Mouse (Mus musculus) kidney, postnatal 36 days (tissue): ENCODE measurements at regions not wholly inside any gene's neighbourhood (a gene's known extent, or its start where the extent isn't known, plus 50 kb on each side); places are given as distances from the start of the nearest gene placed in this dataset.

ENCODE experiments used
- DNase-seq, 2 experiments: peaks; one replicate each; pipeline ENCODE4 v3.0.0; 2021 to 2022; ENCODE audit warnings: mixed read lengths in 2 of 2

DNA sequence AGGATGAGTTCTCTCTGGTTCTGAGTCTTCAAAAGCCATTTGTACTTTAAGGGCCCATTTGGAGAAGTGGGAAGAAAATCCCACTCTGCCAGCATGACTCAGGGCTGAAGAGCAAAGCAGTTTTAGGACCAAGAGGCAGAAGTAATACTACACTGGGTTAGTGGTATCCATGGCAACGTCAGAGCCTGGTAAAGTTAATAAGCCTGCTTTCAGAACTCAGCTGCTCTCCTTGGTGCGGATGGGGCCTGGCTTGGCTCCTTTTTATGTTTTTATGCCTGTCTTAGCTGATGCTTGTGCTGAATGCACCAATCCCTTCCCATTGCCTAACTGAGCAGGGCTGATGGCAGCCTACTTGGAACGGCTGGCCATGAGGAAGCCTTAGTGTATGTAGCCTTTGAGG, 306.7 kb downstream of the Abcc12 start:
- DNase-seq, result no peak

DNA sequence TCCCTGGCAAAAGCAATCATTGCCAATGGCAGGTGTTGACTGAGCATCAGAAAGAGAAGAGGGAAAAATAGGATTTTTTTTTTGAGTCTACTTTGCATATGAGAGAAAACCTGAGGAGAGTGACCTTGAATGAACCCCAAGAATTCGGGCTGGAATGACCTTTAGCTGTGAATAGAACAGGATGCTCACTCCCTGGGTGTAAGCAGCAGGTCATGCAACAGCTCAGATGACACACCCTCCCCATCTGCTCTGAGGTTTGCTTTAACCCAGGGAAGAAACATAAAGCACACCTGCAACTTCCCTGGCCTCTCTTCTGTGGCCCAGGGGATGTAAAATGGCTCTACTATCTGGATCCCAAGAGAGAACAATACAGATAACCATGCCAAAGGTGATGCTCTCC, 307.9 kb downstream of the Abcc12 start:
- no peak for DNase-seq

GRCm38 (mm10) chr8:86271477-86271876, 309.0 kb downstream of the Abcc12 start:
- no peak for DNase-seq

GRCm38 (mm10) chr8:86258011-86258410, 322.5 kb downstream of the Abcc12 start:
- no peak for DNase-seq

- DNase-seq, result no peak
Measured at GRCm38 (mm10) chr8:86255431-86255830, 325.1 kb downstream of the Abcc12 start.

- DNase-seq, result no peak
Measured at GRCm38 (mm10) chr8:86254680-86255079, 325.8 kb downstream of the Abcc12 start.

DNA sequence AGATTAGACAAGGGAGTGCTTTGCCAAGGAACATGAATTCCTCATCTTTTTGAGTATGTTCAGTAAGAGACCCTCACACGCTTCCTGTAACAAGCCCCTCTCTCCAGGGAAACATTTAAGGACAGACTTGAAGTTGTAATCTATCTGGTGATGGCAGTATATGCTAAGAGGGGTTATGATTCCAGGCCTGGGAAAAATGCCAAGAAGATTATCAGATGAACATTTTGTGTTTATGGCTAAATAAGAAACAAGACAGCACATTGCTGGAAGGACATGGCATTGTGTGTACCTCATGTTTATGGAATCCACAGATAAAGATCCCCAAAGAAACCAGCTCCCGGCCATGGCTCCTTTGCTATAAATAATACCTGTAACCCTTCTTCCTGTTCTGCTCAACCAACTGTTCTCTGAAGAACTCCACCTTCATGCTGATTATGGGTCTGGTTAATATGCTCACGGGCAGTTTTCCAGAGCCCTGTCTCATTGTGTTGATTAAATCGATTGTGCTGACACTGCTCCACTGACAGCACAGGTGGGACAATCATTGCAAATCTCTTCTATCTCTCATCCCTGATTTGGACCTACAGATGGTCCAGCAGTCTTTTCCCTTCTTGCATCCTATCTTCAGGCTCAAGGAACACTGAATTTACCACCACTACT, 327.7 kb downstream of the Abcc12 start:
- DNase-seq, result no peak

- DNase-seq, result no peak
Measured at GRCm38 (mm10) chr8:86234696-86235095, 345.8 kb downstream of the Abcc12 start.

GRCm38 (mm10) chr8:86231994-86232393, 348.5 kb downstream of the Abcc12 start:
- peak in 1 of 2 experiments; percentile 47 for DNase-seq

DNA sequence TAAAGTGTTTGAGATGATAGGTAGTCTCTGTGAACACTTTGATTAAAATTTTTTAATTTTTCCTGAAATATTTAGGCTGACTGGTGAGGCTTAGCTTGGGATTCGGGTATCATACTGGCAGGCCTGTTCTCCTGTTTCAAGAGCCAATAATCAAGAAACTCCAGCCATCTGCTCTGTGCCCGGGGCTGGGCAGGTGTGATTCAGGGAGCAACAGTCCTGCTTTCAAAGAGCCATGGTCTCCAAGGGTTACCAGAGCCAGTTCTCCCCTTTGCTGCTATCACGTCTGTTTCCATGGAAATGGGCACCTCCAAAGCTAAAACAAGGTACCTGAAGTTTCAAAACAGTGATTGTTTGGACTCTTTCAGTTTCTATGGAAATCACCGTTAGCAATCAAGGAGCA, 355.6 kb downstream of the Abcc12 start:
- no peak for DNase-seq

GRCm38 (mm10) chr8:86222715-86223114, 357.8 kb downstream of the Abcc12 start:
- DNase-seq, result no peak

DNA sequence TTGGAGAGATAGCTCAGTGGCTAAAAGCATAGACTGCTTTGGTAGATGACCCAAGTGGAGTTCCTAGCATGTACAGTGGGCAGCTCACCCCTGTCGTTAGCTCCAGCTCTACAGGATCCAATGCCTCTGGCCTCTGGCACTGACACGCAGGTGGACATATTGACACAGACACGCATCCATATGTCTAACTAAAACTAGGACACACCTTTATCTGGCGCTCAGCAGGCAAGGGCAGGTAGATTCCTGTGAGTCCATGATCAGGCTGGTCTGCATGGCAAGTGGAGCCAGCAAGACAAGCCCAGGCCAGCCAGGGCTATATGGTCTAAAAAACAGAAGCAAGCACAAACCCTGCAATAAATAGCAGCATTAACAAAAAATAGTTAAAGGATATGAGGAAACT, 358.3 kb downstream of the Abcc12 start:
- DNase-seq, result no peak

- DNase-seq, result no peak
Measured at GRCm38 (mm10) chr8:86214399-86214798, 366.1 kb downstream of the Abcc12 start.

GRCm38 (mm10) chr8:86212461-86212860, 368.0 kb downstream of the Abcc12 start:
- no peak for DNase-seq

DNA sequence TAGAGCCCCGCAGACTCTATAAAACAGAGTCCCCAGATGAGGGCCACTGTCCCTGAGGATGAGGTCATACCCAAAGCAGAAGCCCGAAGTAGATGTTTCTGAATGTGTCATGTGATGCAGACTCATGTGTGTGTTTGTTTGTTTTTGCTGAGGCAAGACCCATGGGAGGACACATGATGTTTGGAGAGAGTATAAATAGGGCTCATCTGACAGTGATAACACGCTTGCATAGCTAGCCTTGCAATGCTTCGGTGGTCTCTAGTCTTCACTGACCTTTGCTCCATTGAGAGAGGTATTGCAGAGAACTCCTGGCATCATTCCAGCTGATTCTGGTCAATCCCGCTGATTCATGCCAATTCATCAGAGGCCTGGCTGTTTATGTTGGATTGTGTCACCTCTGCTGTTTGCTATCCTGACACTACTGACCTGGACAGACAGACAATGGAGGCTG, 368.1 kb downstream of the Phkb start:
- DNase-seq, result no peak

- DNase-seq, result no peak
Measured at GRCm38 (mm10) chr8:86204421-86205229, 363.9 kb downstream of the Phkb start.

GRCm38 (mm10) chr8:86203107-86203506, 362.3 kb downstream of the Phkb start:
- DNase-seq, result no peak

DNA sequence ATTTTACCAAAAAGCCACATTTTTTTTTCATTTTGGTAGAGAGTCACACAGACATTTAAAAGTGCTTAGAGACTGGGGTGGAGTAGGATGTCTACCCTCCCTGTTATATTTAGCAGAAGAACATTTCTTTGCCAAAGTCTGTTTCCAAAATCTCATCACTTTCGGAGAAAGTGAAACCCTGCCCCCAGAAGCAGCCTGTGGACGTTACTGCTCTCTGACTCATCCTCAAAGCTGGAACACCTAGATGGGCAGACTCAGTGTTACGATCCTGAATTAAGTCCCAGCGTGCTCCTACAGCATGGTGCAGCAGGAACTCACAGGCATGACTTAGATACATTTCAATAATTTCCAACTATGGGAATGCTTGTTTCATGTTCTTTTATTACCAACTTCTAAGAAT, 361.1 kb downstream of the Phkb start:
- DNase-seq, result no peak

DNA sequence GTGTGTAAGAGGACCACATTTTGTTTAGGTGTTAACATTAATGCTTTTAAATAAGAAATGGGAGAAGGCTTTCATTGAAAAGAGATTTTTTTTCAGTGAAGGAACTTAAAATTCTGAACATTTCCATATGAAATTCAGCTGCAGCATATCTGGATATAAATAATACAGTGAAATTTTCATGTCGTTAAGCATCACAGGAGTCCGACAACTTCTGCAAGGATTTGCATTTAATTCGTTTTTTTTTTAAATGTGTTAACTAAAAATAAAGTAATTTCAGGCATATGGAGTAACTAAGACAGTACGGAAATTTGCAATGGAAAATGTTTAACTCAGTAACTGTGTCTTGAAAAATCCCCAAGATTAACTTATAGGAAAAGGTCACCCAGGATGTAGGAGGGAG, 351.5 kb downstream of the Phkb start:
- no peak for DNase-seq

GRCm38 (mm10) chr8:86184671-86185070, 343.9 kb downstream of the Phkb start:
- DNase-seq, result no peak

DNA sequence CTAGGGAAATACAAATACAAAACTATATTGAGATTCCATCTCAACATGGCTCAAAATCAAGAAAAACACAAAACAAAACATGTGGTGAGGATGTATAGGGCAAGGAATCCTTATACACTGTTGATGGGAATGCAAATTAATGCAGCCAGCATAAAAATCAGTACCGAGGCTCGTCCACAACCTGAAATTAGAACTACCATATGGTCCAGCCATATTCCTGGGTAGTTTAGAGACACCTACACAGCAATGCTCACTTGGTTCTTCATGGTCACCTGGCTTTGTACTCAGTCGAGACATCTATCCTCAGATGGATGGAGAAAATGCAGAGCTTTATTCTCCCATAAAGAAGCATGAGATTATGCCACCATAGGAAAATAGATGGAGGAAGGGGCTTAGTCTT, 340.0 kb downstream of the Phkb start:
- DNase-seq, result no peak

DNA sequence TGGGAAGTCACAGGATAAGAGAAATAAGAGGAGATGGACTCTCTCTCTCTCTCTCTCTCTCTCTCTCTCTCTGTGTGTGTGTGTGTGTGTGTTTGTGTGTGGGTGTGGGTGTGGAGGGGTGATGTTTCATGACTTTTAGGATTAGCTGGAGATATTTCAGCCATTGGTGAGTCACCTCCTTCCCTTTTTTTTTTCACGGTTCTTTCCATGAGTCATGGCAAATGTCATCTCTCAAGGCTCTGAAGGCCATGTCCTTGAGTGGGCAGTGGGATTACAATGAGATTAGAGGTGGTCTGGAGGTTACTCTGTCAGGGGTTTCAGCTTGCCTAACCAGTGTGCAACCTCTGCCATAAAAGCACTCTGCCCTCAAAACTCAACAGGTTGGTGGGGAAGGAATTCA, 329.3 kb downstream of the Phkb start:
- no peak for DNase-seq

- no peak for DNase-seq
Measured at GRCm38 (mm10) chr8:86164818-86165217, 324.1 kb downstream of the Phkb start.

GRCm38 (mm10) chr8:86159074-86159783, 318.5 kb downstream of the Phkb start:
- DNase-seq, result no peak
